Mouse (Mus musculus): ENCODE measurements around the gene Cope. TPM values are rescaled to one million over a fixed set of nuclear protein-coding genes. Genes with fewer than 3 reads are reported as not detected.

Gene Cope
- total RNA-seq, 2 experiments from 2014 or later = 160 to 164 TPM

DNA sequence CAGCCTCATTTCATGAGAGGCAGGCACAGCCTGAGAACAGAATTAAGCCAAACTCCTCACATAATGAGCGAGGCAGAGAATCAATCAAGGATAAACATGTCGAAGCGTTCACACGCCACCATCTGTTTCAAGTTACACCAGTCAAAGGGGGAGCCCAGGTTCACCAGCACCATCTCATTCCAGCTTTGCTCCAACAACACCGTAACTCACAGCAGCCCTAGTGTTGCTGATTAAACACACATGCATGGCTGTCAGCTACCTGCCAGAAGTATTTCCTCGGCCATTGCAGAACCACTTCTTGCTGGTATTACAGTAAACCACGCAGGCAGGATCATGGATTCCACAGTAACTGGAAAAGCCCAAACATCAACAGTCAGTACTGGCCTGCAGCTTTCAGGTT is 40.8 kb downstream of the Cope start:
- DNase-seq = no peak
- intact Hi-C loops (cut with DNase I) = loop anchor here (5.0 kb wide), 1 partner anchor 159 kb away; no protein-coding TSS in a partner anchor

DNA sequence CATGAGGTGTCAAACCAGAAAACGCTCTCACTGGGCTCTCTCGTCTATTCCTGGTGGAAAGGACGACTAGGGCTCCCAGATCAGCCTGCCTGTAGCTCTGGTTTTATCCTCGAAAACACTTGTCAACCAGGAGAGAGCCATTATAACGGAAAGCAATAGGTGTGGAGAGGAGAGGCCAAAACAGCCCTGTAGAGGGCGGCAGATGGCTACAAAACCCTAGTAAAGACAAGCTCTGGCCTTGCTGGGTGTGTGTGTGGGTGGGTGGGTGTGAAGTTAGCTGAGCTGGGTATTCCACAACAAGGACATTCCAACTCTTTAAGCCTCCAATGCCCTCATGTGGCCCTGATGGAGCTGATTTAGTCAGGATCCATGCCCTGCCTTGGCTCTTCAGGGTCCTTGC is 41.4 kb downstream of the Cope start:
- peak in 1 of 2 experiments; percentile 52 for DNase-seq
- intact Hi-C loops (cut with DNase I) = loop anchor here (5.0 kb wide), 1 partner anchor 159 kb away; no protein-coding TSS in a partner anchor

DNA sequence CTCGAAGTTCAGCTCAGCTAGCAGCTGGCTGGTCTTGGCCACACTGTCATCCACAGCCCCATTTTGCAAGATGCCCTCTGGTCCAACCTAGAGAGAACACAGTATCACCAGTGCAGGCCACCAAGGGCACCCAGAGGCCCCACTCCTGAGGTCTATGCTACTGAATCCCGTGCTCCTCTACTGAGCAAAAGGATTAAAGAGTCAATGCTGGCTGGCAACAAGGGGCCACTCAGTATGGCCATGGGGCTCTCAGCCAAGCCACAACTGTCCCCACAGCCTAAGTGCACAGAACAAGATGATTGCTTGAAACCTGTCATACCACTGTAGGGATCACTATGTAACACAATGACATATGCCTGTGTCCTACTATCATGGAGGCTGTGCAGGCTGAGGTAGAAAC is 42.0 kb downstream of the Cope start:
- no peak for DNase-seq
- intact Hi-C loops (cut with DNase I) = loop anchor here (5.0 kb wide), 1 partner anchor 158 kb away; no protein-coding TSS in a partner anchor

DNA sequence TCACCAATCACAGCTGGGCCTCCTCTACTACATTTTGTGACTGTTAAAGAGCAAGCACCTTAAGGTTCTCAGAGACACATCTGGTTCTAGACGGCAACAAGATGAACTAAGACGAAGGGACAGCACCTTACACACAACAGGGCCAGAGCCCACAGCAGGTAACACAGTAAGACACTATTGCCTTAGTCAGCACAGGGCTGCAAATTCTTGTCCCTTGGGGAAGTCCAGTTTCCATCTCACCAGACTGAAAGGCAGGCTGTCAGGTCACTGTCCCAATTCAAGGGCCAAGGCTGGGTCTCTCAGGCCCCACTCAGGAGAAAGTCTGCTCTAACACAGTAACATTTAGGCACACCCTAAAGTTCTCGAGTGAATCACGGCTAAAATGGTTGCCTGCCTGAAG is 45.1 kb downstream of the Cope start:
- DNase-seq = no peak
- intact Hi-C loops (cut with DNase I) = no loop called here

DNA sequence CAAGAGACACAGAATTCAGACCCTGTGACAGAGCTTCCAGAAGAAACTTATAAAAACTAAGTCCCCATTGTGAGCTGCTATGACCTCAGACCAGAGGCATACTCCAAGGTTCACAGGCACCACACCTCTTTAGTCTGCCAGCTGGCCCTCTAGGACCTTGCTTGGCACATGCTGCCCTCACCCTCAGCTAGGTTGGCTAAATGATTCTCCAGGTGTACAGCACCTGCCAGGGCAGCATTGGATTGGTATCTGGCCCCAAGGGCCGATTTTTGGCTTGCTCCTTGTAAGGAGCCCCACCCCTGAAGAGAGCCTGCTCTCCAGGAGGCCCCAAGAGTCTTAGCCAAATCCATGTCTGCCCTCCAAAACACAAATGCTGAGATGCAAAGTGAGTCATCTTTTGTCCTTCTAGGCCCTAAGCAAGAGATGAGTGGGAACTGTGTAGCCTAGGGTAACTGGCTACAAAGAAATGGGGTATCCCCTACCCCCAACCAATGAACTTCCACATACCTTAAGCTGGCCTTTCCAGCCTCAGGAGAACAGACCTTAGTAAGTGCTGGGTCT is 45.6 kb downstream of the Cope start:
- no peak for DNase-seq
- intact Hi-C loops (cut with DNase I) = no loop called here

GRCm38 (mm10) chr8:70351035-70351999 is 49.0 kb downstream of the Cope start:
- intact Hi-C loops (cut with DNase I) = no loop called here
- no peak for DNase-seq

DNA sequence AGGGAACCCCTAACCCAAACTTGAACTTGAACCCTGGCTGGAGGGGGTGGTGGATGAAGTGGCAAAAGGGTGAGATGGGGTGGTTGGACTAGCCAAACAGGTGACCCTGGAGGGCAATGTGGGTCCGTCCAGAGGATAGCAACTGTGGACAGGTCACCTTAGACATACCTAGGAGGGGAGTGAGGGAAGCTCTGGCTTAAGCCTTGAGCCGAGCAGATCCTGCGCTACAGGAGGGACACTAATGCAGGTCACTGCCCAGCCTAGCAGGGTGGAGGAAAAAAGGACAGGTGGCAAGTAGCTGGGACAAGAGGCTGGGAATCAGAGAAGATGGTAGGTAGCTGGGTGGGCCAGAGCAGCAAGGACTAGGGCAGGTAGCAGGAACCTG is 49.7 kb downstream of the Cope start:
- intact Hi-C loops (cut with DNase I) = no loop called here
- no peak for DNase-seq

- DNase-seq = no peak
- intact Hi-C loops (cut with DNase I) = no loop called here
These were observed 50.4 kb downstream of the Cope start for GRCm38 (mm10) chr8:70352657-70353151.

DNA sequence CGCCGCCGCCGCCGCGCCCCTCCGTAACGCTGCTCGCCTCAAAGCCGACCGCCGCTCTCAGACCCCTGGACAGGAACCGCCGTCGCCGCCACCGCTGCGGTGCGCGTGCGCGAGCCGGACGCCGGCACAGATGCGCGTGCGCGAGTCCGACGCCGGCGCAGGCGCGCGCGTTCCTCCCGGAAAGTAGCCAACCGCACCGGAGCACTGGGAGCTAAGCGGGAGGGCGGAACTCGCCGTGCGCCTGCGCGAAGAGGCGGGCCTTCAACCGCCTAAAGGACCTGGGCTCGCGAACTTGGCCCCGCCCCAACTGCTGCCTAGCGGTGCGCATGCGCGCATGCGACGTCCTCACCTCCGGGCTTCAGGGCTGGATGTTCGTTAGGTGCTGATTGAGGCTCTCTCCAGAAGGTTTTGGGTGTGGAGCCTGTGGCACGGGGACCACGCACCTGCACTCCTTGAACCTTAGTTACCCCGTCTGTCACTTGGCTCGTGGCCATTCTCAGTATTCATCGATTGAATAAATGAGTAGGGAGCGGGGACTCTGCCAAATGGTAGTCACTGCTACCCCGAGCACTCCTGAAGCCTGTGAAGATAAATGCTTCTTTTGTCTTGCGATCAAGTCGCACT is 51.0 kb downstream of the Cope start, which contains the start of gene Upf1:
Gene Upf1, minus strand, starts transcription at position 85 of the 624 bp plus-strand sequence.
- DNase-seq = peak; percentile 100
- intact Hi-C loops (cut with DNase I) = no loop called here

DNA sequence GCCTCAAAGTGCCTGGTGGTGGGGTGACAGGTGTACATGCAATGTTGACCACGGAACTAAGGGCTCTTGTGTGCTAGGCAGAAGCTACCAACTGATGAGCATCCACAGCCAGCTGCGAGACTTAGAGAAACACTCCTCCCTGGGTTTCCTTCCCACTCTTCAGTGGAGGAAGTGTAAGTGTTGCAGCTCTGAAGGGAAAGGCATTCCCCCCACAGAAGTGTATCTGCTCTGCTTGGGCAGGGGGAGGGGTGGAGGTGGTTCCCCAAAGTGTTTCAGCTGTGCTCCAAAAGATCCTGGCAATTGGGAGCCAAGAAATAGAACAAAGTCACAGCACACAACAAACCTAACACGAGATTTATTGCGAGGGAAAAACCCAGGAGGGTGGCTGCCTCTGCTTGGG is 51.7 kb downstream of the Cope start:
- intact Hi-C loops (cut with DNase I) = no loop called here
- no peak for DNase-seq

DNA sequence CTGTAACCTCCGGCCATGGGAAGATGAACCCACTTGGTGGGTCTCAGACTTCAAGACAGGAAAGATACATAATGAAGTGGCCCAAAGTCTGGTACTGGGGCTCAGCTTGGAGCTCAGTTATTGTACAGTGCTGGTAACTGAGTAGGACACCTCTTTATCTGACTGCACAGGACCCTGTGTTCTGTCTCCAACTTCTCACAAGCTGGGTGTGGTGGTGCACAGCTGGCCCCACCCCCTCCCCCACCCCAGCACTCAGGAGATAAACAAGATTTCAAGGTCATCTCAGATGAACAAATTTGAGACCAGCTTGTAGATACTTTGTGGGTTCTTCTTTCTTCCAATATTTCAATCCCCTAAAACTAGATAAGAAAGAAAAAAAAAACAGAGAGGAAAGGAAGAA is 53.8 kb downstream of the Cope start:
- no peak for DNase-seq
- intact Hi-C loops (cut with DNase I) = no loop called here

DNA sequence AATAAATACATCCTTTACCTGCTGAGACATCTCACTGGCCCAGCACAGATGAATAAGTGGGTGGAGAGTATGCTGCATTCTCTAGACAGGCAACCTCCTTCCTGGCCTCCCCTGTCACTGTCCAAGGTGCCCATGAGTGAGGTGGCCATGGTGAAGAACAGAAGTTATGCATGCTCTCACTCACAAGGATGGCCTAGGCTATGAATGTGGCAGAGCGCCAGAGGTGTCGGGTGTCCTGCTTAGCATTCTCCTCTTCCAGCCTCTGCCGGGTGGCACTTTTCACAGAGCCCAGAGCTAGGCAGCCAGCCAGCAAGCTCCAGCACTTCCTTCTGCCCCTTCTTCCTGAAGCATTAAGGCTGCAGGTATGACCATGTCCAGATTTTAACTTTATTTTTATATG is 57.1 kb downstream of the Cope start:
- DNase-seq = peak; percentile 32 to 57
- intact Hi-C loops (cut with DNase I) = no loop called here

- intact Hi-C loops (cut with DNase I) = no loop called here
- no peak for DNase-seq
These were observed 58.5 kb downstream of the Cope start for GRCm38 (mm10) chr8:70360769-70361168.

DNA sequence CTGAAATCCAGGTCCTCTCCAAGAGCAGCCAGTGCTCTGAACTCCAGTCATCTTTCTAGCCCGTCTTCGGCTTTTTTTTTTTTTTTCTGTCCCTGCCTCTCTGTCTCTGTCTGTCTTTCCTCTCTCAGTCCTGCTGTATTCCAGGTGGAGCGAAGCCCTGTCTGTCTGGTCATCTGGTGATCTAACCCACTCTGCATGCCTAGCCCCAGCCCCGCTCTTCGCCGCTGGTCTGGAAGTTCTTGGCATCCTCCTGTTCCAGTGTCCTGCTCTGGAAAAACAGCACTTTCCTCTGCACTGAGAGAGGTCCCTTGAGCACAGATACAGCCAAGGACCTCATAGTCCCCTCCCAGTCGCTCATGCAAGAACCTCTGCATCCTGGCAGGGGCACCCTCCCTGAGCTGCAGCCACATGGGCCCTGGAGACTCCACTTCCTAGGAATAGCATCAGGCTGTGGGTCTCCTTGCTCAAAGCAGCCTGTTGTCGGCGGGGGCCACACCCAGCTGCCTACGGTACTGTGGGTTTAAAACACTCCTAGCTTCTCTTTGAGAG is 59.2 kb downstream of the Cope start:
- no peak for DNase-seq
- intact Hi-C loops (cut with DNase I) = no loop called here

Other genes starting within 250 kb of the Cope start
- 1 to 10 TPM in 1 of 2 experiments, under 1 TPM in 1; 0.46 to 1.5 TPM for gene Tm6sf2, start 229.6 kb upstream of the Cope start, total RNA-seq (2021)
- not detected for gene Hapln4, start 219.1 kb upstream of the Cope start, total RNA-seq (2021)
- gene Ncan, start 181.6 kb upstream of the Cope start, total RNA-seq (2021) = under 1 TPM; 0.02 to 0.07 TPM
- gene Nr2c2ap, start 171.2 kb upstream of the Cope start, total RNA-seq (2021) = 1 to 10 TPM; 7.4 to 7.9 TPM
- 10 to 100 TPM; 17.7 to 20.1 TPM for gene Rfxank, start 163.4 kb upstream of the Cope start, total RNA-seq (2021)
- gene Borcs8, start 163.0 kb upstream of the Cope start, total RNA-seq (2021) = 10 to 100 TPM; 25.8 to 31.3 TPM
- gene Mef2b, start 162.8 kb upstream of the Cope start, total RNA-seq (2021) = under 1 TPM in 1 of 2 experiments, not detected in 1; 0.37 TPM
- gene Tmem161a, start 130.2 kb upstream of the Cope start, total RNA-seq (2021) = 10 to 100 TPM; 91.7 to 99.4 TPM
- 10 to 100 TPM; 46.4 to 55.4 TPM for gene Slc25a42, start 90.2 kb upstream of the Cope start, total RNA-seq (2021)
- 10 to 100 TPM; 40.2 to 44.7 TPM for gene Sugp2, start 68.3 kb upstream of the Cope start, total RNA-seq (2021)
- 1 to 10 TPM; 6.6 to 9.7 TPM for gene Armc6, start 68.1 kb upstream of the Cope start, total RNA-seq (2021)
- gene Homer3, start 19.7 kb upstream of the Cope start, total RNA-seq (2021) = 10 to 100 TPM; 16.6 to 18.0 TPM
- gene Ddx49, start within 50 bp of the Cope start, total RNA-seq (2021) = 10 to 100 TPM; 28.9 to 29.0 TPM
- gene Cers1, start 13.3 kb downstream of the Cope start, total RNA-seq (2021) = under 1 TPM; 0.56 to 0.72 TPM
- not detected for gene Gdf1, start 27.3 kb downstream of the Cope start, total RNA-seq (2021)
- 10 to 100 TPM; 41.3 to 44.0 TPM for gene Upf1, start 50.8 kb downstream of the Cope start, total RNA-seq (2021)
- gene Comp, start 71.0 kb downstream of the Cope start, total RNA-seq (2021) = 1 to 10 TPM; 2.4 to 3.8 TPM
- 1 to 10 TPM; 7.7 to 9.5 TPM for gene Crtc1, start 137.1 kb downstream of the Cope start, total RNA-seq (2021)
- gene Klhl26, start 174.4 kb downstream of the Cope start, total RNA-seq (2021) = 1 to 10 TPM; 5.5 to 6.9 TPM
- gene Tmem59l, start 184.8 kb downstream of the Cope start, total RNA-seq (2021) = not detected
- gene Crlf1, start 190.6 kb downstream of the Cope start, total RNA-seq (2021) = under 1 TPM; 0.22 to 0.29 TPM
- 100 to 1,000 TPM; 105 TPM for gene Rex1bd, start 204.2 kb downstream of the Cope start, total RNA-seq (2021)
- gene Uba52, start 208.3 kb downstream of the Cope start, total RNA-seq (2021) = 1,000 to 10,000 TPM; 1,458 to 1,541 TPM
- 100 to 1,000 TPM; 150 to 163 TPM for gene Fkbp8, start 225.2 kb downstream of the Cope start, total RNA-seq (2021)
- gene Kxd1, start 225.4 kb downstream of the Cope start, total RNA-seq (2021) = 10 to 100 TPM; 75.3 to 76.6 TPM
- gene Ell, start 236.9 kb downstream of the Cope start, total RNA-seq (2021) = 10 to 100 TPM; 15.5 to 16.5 TPM

Measured in heart, postnatal 14 days (tissue).